Mouse (Mus musculus) embryonic fibroblast, embryonic 13.5 days (primary cell): Measurements from ENCODE around the gene Fryl.

Experiments
- CTCF ChIP-seq: IDR thresholded peaks from 2 replicates; pipeline ENCODE4 v1.5.1; 2011; ENCODE audit warnings: mild to moderate bottlenecking, control low read depth, low read length, moderate library complexity, borderline replicate concordance; ENCODE audit not compliant: insufficient read depth
- POLR2A ChIP-seq: IDR thresholded peaks from 2 replicates; pipeline ENCODE4 v1.6.1; 2011; ENCODE audit warnings: low read depth, mild to moderate bottlenecking, control low read depth, low read length, moderate library complexity

DNA sequence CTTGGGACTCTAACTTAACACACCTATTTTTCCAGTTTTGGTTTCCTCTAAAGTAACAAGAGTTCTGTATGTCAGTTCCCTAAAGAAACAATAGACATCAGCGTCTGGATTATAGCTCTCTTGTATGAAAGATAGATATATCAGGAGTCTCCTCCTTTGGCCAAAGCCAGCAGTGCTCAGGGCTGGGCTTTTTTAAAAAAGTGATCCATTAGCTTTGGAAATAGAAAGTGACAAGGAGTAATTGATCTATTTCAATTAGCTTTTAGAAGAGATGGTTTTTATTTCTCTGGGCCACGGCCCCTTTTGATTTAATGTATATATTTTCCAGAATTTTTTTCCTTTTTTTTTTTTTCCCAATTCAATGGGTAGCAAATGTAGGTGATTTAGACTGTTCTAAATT is 261.5 kb downstream of the Fryl start:
- no peak for TF ChIP-seq CTCF
- no peak for TF ChIP-seq POLR2A
